Mouse (Mus musculus) cortical plate, adult 2 months (tissue): Measurements from ENCODE around the gene Apba3.

Experiments used
- CTCF ChIP-seq: fragments of 200-500 bp; IDR thresholded peaks from 2 replicates; pipeline ENCODE4 v1.5.1; 2011; ENCODE audit warnings: mild to moderate bottlenecking, control low read depth, low read length; ENCODE audit not compliant: insufficient read depth; ENCODE audit errors: extremely low read depth
- POLR2A ChIP-seq: fragments of 200-500 bp; IDR thresholded peaks from 2 replicates; pipeline ENCODE4 v1.6.1; 2011; ENCODE audit warnings: mild to moderate bottlenecking, low read length, control low read depth; ENCODE audit not compliant: insufficient read depth; ENCODE audit errors: extremely low read depth

DNA sequence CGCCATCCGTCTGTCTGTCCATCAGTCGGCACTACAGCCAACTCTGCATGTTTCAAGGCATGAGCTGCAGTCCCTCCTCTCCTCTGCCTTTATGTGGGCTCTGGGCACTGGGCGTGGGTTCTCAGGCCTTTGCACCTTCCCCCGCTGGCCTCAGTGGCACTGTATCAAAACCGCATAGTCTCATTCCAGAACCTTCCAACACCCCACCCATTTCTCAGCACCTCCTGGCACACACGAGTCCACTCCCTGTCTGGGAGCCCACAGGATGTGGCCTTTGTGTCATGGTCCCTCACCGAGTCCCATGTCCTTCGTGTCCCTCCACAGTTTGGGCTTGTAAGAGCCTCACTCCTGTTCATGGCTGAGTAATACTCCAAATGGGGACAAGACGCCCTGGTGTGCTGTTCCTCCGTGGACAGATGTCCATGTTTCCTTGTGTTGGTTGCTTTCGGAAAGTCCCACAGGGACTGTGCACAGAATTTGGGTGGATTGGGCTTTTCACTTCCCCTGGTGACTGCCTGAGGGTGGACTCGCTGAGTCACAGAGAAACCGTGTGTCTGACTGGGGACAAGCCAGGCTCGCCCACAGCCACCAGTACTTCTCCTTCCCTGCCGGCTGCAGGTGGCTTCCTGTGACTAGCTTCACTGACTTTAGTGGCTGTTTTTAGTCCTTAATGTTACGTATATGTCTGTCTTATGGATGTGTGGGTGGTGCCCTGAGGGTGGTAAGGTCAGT, 31.8 kb downstream of the Apba3 start:
- TF ChIP-seq CTCF: no peak
- TF ChIP-seq POLR2A: 0 out of 2 replicates have a peak, but pooled peaks have one; percentile 31
